Mouse (Mus musculus) yolk sac, embryonic 10.5 days (tissue): Measurements from ENCODE around the gene Dbn1.

Source experiments
- DNase-seq: peaks from one replicate; pipeline ENCODE4 v3.0.0-alpha.2; 2017; ENCODE audit warnings: low spot score

The Dbn1 gene

DNA sequence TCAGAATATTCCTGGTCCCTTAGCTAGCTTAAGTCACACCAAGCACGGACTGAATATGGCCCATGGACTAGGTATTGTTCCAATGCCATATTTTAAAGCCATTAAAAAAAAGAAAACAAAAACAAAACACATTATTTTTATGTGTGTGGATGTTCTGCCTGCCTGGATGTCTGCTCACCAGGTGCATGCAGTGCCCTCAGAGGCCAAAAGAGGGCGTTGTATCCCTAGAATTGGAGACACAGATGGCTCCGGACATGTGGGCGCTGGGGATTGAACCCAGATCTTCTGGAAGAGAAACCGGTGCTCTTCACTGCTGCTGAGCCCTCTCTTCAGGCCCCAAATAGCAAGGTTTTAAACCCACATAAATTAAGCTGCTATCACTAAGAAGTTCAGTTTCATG, 9.9 kb downstream of the Dbn1 start:
- no peak for DNase-seq

DNA sequence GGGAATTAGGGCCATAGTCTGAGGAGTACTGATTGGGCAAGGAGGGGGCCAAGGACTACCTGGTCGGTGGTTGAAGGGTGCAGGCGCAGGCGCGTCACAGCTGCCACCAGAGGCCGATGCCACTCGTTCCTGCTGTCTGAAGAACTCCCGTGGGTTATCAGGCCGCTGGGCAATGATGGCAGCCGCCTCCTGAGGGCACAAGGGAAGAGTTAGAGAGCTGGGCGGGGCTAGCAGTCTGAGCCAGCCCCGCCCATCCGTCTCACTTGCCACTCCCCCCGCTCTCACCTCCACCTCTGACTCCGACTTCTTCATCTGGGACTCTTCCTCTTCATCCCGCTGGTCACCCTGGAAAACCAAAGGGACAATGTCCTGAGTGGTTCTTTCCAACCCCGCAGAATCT, 10.4 kb downstream of the Dbn1 start:
- no peak for DNase-seq

- no peak for DNase-seq
Measured at GRCm38 (mm10) chr13:55476256-55476655, 11.7 kb downstream of the Dbn1 start.

GRCm38 (mm10) chr13:55475750-55476149, 12.2 kb downstream of the Dbn1 start:
- no peak for DNase-seq

DNA sequence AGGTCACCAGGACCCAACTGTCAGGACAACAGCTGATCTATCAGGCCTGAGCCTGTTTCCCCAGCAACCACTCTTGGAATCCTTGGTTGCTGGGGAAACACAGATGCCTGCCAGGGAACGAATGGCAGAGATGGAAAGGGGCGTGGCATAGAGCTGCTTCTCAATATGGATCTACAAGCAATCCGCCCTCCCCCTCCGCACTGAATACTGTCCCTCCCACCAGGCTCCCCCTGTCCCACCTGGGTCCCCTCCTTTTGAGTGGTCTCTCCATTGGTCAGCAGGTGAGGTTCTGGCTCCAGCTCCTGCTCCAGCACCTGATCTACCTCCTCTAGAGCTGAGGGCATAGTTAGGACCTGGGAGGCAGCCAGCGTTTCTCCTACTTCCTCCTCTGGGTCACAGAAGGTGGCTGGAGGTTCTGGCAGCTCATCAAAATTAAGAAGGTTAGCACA, 13.3 kb downstream of the Dbn1 start:
- no peak for DNase-seq

DNA sequence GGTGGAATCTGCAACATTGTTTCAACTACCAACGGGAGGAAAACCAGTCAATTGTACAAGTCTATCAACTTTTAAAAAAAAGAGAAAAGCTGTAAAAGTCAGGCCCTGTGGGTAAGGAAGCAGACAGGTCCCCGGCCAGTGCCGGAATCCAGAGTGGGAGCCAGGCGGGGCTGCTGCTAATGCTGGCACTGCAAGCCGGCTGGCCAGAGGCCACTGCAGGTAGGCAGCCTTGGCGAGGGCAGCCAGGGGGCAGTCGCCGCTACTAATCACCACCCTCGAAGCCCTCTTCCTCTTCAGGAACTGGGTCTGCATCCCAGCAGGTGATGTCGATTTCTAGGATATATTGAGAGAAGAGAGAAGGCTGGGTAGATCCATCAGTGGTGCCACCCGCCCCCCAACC, 13.9 kb downstream of the Dbn1 start:
- no peak for DNase-seq

GRCm38 (mm10) chr13:55473076-55473831, 14.7 kb downstream of the Dbn1 start:
- DNase-seq: no peak

DNA sequence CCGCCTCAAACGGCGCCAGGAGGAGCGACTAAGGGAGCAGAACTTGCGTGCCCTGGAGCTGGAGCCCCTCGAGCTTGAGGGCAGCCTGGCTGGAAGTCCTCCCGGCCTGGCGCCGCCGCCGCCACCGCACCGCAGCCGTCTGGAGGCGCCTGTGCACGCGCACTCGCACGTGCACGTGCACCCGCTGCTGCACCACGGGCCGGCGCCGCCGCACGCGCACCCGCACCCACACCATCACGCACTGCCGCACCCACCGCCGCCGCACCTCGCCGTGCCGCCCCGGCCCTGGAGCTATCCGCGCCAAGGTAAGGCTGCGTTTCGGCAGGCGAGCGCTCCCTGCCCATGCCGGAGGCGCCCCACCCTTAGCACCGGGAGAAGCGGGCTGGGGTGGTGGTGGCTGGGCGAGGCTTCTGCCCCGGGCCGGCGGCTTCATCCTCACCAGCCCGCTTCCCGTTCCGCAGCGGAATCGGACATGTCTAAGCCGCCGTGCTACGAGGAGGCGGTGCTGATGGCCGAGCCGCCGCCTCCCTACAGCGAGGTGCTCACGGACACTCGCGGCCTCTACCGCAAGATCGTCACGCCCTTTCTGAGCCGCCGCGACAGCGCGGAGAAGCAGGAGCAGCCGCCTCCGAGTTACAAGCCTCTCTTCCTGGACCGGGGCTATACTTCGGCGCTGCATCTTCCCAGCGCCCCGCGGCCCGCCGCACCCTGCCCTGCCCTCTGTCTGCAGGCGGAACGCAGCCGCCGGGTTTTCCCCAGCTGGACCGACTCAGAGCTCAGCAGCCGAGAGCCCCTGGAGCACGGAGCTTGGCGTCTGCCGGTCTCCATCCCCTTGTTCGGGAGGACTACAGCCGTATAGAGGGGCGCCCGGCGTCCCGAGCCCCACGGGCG, 15.5 kb downstream of the Dbn1 start:
- DNase-seq: peak; percentile 58

DNA sequence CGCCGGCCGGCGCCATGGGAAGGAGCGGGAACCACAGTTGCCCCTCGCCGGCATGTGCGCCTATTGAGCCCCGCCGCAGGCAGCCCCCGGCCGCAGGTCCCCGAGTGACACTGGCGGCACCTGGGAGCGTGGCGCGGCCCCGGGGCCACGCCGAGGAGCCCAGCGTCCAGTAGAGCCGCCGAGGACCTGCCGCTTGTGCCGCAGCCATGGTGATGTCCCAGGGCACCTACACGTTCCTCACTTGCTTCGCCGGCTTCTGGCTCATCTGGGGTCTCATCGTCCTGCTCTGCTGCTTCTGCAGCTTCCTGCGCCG, 16.1 kb downstream of the Dbn1 start:
- DNase-seq: no peak

DNA sequence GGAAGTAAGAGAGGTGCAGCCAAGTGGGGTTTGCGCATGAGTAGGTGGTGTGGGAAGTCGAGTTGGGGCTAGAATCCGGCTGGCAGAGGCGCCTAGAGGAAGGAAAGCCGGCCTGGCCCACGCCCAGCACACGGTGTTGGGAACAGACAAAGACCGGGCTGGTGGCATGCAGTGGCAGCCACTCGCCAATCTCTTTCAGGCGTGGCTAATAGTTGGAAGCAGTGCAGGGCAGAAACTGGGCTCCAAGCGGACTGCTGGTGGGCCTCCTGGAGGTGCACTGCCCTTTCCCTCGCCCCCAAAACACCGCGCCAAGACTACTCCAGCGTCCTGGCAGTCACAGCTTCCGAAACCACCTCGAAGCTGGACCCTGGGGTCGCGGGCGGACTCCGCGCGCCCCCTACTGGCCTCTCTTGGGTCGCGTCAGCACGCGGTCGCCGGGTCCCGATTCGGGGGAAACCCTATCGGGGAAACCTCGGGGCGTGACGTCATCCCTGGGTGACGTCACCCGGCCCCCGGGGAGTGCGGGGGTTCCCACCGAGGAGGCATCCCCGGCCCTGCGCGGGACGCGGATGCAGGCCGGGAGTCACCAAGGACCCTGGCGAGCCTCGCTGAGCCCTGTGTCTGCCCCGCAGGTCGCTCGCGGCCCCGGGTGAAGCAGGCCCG, 16.6 kb downstream of the Dbn1 start:
- peak; percentile 84 for DNase-seq

DNA sequence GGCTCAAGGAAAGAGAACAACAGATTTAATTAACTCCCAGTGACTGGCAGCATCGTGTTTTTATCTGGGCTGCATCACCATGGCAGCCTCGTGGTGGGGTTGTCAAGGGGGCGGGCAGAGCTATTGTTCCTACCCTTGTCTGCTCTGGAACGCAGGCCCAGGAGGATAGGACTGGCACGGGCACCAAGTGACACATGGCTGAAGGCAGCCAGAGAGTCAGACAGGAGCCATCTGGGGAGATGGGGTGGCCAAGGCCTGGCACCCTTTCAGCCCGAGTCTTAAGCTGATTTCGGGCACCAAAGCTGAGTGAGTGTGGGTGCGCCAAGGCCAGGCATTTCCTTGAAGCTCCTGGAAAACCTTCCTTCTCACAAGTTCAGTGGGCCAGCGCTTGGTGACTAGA, 17.5 kb downstream of the Dbn1 start:
- no peak for DNase-seq

DNA sequence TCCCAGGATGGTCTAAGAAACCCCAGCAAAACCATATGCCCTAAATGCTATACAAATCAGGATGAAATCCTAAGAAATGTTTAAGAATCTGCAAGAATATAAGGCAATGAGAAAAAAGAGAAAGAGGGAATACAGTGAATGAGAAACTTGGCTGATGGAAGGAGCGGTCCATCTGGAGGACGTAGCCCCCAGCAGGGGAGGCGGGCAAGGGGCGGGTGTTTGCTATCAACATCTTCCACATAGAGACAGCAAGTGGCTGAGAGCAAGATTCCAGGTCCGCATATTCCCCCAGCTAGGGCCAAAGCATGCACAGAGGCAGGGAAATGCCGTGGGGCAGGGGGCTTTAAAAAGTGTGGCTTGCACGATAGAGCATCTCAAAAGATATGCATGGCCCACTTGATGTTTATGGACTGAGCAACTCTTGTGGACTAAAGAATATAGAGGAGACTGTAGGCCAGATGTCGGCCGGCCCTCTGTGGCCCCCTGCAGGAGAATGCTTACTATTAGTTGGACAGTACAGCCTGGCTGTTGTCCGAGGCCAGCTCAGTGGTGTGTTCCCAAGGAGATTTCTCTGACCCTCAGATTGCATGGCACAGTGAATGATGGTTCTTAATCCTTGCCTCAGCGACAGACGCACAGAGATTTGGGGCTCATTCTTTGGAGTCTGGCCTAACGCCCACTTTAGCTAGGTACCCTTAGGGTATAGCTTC, 18.9 kb downstream of the Dbn1 start:
- no peak for DNase-seq

DNA sequence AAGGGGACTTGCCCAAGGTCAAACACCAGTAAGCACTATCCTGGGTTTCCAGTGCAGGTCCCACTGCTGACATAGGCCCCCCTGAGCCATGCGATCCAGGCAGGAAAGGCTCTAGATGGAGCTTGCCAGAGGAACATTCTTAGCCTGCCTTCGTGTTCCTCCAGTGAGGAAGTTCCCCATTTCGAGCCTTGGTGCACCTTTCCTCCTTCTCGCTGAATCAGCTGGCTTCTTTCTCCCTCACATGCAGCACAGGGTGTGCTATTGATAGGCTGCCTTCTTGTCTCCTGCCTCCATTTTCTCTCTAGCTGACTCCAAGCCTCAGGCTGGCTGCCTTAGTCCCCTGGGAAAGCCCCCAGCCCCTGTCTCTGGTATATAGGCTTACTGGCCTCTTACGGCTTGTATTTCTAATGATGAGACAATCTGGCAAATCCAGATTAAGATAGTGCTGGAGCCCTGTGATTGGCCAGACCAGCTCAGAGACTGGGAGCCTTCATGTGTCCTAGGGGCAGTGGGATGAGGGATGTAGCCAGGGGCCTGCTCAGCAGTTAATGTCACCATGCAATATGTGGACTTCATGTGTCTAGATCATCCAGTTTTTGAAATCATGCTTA, 22.0 kb downstream of the Dbn1 start:
- DNase-seq: no peak

GRCm38 (mm10) chr13:55465184-55465583, 22.7 kb downstream of the Dbn1 start:
- no peak for DNase-seq

DNA sequence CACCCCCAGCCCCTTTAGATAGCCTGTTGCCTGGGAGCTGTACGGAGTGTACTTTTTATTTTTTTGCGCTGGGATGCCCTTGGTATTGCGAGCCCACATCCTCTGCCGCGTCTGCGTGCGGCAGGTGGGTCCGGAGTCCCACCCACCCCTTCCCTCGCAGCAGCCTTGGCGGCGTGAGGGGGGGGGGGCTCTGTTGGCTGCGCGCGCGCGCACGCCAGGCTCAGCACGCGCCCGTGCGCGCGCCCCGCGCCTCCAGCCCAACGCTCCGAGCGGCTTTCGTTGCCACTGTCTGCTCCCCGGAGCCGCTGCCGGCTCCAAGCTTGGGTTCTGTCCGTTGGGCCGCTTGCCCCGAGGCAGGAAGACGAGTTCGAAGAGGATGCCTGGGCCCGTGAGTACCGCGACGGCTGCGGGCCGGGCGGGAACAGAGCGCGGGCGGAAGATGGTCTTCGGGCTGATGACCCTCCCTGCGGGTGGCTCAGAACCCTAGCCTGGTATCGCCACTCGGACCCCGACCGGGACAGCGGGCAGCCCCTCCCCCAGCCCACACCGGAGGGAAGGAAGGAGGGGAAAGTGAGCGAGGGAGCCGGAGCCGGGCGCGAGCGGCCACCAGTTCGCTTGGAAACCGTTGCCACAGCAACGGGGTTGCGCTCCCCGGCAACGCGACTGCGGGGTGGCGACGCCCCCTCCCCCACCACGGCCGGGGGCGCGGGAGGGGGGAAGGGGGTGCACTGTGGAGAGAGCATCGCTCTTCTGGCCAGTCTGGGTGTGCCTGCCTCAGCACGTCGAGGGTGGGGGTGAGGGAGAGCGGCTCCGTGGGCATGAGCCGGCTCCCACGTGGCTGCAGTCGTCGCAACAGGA, 23.7 kb downstream of the Dbn1 start, which contains the start of gene Prr7:
Prr7 (plus strand) TSS at position 241 of the 858 bp plus-strand sequence.
- peak; percentile 57 for DNase-seq

GRCm38 (mm10) chr13:55463399-55464026, 24.4 kb downstream of the Dbn1 start:
- DNase-seq: no peak

- DNase-seq: no peak
Measured at GRCm38 (mm10) chr13:55462965-55463364, 24.9 kb downstream of the Dbn1 start.

GRCm38 (mm10) chr13:55451785-55452549, 35.9 kb downstream of the Dbn1 start:
- no peak for DNase-seq

DNA sequence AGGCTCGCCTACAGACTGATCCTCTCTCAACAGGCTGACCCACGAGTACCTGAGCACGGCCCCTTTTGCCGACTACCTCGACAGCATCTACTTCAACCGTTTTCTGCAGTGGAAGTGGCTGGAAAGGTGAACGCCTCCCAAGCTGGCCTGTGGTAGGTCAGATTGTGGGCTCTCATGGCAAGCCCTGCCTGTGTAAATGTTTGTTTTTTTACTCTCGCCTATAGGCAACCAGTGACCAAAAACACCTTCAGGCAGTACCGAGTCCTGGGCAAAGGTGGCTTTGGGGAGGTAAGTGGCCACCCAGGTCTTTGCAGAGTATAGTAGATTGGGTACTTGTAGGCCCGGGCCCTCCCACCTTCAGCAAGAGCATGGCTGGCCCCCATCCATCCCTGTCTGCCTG, 36.6 kb downstream of the Dbn1 start:
- no peak for DNase-seq
